Mouse (Mus musculus) natural killer cell, adult 2 months (primary cell): Measurements from ENCODE around the gene Pgbd5.
A peak's percentile ranks its signal among the peaks of the same experiment; 100 is the strongest.

ENCODE experiments used
- DNase-seq, 2 experiments: peaks; one replicate each; pipeline ENCODE4 v3.0.0; 2022; ENCODE audit warnings: low spot score in 2 of 2

The Pgbd5 gene

DNA sequence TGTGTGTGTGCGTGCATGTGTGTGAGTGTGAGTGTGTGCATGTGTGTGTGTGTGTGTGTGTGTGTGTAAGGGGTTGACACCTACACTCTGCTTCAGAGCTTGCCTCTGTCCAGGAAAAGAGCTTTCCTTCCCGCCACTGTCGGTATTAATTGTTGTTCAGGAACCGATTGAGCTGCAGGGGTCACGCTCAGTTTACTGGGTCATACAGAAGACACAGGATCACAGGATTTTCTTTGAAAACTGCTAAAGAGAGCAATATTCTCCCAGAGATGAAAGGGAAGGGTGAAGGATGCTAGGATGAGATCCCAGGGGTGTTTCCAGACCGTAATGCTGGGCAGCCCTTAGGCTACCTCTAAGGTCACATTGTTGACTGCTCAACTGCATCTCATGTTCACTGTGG, at the start of gene Pgbd5:
Pgbd5 (minus strand) TSS at position 101 of the 400 bp plus-strand sequence.
- no peak for DNase-seq

DNA sequence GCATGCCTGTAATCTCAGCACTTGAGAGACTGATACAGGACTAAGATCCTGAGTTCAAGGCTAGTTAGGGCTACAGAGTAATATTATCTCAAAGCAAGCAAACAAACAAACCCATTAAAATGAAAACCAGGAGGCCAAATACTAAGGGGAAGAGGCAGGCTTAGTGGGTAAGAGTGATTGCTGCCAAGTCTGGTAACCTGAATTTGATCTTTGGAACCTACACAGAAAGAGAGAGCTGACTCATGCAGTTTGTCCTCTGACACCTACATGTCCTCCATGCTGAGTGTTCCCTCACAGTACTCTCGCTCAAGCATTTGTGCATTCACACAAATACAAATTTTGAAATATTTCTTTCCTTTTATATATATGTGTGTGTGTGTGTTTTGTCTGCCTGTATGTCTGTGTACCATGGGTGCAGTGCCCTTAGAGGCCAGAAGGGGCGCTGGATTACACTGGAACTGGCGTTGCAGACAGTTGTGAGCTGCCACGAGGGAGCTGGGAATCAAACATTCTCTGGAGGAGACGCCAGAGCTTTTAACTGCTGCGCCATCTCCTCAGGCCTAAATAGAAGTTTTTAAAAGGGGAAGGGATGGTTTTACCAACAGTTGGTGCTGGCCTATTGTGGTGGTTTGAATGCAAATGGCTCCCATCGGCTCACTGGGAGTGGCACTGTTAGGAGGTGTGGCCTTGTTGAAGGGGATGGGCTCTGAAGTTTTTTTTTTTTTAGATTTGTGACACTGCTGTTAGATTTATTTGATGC, 44.1 kb upstream of the Pgbd5 start:
- no peak for DNase-seq

DNA sequence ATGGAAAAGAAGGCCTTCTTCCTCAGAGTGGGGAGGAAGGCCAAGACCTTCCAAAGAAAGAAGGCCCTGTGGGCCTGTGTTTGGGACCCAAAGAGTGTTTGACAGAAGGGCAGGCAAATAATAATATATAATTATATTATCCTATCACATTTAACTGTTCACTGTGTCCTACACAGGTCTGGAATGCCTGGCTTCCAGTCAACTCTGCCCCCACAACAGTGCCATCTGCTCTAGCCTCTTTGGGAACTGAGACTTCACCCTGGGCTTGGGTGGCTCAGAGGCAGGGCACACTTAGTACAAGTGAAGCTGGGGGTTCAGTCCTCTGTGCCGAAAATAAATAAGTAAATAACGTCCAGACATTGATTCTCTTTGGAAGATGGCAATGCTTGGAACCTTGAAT, 43.3 kb upstream of the Pgbd5 start:
- DNase-seq, result no peak

DNA sequence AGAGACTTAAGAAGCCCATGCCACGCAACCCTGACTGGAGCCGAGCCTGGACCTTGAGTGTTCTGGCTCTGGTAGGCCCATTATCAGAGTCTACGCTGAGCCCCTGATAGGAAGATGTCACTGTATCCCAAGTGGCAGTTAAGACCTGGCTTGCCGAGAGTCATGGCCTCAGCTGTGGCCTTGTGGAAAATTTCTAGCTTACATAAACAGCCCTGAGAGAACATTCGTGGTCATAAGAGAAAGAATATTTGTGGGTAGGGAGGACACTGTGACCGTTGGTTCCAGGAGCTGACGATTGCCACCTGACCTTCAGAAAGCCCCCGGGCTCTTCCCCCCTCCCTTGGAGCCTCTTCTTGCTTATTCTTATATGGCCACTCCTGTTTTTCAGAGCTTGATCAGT, 40.9 kb upstream of the Pgbd5 start:
- no peak for DNase-seq

DNA sequence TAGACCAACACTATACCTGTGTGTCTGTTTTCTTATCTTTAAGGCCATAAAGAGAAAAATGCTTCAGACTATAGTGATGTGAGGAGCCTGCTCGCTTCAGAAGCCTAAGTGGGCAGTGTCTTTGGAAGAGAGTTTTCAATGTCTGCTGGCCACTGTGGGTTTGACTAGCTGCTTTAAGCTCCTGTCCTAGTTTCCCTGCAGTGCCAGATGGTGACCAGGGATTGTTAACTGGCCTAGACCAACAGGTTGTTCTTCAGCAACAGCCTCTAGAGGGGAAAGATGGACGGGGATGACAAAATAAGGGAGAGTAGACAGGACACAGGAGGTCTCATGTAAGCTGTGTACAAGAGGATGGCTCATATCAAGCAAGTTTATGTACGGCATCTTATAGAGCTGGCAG, 39.8 kb upstream of the Pgbd5 start:
- DNase-seq, result no peak

DNA sequence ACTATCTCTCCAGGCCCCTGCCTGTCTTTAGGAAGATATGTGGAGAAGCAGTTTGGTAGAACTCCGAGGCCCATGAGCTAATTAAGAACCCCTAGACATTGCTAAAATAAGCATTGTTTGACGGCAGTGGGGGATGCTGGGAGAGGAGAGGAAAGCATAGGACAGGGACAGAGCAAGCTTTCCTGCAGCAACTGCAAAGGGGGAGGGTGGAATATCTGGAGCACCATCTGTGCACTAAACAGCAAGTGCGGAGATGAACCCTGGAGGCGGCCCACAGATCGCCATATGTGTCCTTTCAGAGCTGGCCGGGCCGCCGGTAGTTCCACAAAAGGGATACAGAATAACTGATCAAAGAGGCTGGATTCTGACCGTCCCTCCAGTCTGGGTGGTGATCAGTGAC, 37.2 kb upstream of the Pgbd5 start:
- DNase-seq, result no peak

DNA sequence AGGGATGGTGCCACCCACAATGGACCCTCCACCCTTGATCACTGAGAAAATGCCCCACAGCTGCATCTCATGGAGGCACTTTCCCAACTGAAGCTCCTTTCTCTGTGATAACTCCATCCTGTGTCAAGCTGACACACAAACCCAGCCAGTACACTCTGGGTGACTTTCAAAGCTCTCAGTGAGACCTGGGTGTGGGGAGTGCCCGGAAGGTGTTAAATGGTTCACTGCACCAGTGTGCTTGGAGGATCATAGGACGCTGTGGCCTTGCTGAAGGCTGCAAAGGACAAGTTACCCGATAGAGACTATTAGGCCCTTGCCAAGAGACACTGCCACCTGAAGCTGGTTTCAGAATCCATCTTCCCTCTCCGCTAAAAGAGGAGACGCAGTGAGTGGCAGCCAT, 36.2 kb upstream of the Pgbd5 start:
- no peak for DNase-seq

DNA sequence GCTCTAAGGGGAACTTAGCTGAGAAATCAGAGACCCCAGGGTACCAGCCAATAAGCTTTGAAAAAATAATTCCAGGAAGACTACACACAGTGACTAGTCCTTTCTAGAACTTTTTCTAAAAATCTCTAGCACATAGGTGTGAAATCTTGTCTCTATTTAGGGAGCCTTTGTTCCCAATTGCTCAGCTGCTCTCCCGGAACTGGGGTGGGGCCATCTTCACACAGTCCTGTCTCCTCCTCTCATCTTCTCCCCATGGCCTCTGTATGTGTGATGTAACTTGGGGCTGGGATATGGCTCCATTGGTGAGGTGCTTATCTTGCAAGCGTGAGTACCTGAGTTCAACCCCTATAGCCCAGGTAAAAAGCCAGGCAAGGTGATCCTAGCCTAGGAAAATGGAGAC, 25.2 kb upstream of the Pgbd5 start:
- no peak for DNase-seq

DNA sequence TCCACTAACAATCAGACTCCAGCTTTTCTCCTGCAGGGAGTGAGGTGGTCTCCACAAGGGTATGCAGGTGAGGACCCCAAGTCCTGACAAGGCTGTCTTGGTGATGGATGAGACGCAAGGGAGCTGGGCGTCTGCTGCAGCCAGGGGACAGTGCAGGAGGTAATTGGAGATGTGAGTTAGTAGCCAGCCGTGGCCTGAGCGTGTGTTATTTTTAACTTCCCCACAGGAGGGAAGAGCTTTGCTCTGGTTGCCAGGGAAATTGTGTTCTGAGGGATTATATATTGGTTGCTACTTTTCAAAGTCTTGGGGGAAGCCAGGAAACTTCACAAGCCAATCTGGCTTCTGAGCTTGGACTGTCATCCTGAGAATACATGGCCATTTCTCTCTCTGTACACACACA, 23.7 kb upstream of the Pgbd5 start:
- no peak for DNase-seq

DNA sequence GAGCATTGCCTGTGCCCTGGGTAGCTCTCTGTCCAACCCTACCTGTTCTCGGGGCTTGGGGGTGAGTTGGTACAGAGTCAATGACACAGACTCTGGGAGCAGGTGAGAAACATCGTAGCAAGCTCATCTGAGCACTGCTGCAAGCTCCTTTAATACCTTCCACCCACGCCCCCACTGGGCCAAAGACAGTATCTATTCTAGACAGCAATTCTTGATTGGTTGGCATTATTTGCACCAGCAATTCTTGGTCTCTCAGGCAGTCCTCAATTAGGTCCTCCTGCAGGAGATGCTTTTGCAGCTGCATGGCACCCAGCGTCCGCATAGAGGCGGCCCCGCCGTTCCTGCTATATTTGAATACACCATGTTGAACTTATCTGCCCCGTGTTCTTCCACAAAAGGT, 22.7 kb upstream of the Pgbd5 start:
- DNase-seq, result no peak

DNA sequence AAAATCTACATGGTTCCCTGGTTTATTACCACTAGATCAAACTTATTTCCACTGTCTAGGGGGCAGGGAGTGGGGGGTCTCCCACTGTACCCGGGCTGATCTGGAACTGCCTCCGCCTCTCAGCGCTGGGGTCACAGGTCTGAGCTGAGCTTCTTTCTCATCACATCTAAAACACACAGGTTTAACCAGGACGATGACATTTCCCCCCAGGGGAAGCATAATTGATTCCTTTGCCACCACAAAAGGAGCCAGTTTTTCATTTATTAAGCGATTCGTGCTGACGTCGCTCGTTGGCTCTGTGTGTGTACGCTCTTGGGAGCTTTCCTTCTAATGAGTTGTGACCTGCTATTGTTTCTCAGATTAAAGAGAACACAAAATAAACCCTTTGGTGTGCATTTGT, 21.6 kb upstream of the Pgbd5 start:
- no peak for DNase-seq

DNA sequence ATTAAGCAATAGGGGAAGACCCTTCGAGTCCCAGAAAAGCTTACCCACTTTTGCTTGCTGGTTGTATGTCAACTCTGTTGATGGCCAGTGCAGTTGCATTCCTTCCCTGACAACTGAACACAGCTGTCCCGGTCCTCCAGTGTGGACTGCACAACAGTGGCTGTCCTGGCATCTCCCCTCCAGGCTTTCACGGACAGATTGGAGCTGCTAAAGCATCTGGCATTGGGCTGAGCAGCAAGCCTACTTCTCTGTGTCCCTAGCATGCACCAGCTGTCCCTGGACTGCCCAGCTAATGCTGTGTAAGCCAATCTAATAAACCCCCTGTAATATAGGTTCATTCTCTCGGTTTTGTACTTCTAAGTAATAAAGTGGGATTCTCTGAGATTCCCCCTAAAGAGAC, 21.2 kb upstream of the Pgbd5 start:
- no peak for DNase-seq

DNA sequence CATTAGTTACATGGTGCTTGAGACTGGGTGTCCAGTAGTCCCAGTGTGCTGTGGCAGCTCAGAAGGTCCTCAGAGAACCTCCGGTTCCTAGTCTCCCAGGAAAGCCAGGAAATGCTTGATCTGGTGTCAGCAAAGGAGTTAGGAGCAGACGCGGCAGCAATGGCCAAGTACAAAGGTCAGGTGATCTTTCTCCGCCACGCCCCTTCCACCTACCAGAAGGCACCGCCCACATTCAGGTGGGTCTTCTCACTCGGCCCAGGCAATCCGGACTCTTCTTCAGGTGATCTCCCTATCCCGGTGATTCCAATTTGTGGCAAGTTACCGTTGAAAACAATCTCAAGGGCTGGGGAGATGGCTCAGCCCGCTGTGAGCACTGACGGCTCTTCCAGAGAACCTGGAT, 20.2 kb upstream of the Pgbd5 start:
- DNase-seq, result no peak

DNA sequence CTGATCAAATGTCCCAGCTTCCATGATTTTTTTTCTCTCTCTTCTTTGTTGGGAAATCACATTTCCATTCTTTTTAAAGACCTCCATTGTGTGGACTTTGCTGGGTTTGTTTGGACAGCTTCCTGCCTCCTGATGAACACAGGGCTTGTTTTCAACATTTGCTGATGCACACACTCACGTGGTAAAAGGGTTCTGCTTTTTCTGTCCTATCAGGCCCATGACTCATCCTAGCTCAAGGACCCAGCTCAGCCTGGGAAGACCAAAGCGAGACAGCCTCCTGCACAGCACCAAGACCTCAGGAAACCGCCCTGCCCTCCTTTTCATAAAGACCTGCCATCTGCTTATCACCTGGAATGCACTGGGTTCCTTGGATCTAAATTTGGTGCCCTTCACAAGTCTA, 15.9 kb upstream of the Pgbd5 start:
- no peak for DNase-seq

DNA sequence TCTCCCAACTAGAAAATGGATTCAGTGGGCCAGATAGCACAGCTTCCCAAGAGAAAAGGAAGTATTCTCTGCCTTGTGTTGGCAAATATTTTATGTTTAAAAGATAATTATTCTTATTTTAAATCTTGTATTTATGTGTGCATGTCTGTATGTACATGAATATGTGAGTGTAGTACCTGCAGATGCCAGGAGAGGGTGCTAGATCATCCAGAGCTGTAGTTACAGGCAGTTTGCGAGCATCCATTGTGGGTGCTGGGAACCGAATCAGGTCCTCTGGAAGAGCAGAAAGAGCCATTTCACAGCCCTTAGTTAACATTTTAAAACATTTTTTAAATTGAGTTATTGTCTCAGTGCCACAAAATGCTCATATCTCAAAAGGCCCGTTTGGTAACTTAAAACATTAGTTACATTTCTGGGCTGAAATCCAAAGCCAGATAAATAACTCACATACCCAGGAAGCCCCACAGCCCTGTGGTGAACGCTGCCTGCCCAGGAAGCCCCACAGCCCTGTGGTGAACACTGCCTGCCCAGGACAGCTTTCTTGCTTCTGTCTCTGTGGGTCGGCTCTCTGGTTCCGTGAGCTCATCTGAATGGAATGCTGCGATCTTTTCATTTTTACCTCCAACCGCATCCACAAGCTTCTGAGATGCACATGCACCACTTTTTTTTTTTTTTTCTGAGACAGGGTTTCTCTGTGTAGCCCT, 10.9 kb upstream of the Pgbd5 start:
- no peak for DNase-seq

DNA sequence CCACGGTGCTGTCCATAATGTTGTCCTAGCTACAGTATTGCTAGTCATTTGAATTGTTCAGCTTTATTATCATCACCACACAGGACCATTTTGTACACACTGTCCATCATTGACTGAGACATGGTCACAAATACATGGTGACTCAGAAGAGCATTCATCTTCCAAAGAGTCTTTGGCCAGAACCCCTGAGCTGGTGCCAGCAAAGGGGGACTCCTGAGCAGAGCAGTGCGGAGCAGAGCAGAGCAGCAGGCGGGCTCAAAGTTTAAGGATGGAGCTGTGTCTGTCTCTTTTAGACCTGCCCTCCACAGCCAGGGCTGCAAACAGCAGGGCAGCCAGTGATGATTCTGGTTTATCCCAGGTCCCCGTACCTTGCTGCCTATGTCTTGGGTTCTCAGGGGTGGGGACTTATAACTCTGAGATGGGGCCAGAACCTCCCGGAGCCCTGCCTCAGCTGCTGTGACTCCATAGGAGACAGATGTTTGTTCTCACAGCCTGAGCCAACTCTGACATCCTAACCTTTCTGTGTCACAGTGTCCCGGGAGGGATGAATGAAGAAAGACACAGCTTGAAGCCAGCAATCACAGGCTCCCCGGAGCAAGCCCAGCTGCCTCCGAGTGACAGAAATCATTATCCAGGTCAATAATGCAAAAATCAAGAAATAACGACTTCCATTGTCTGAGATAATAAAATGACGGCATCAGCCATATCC, 9.7 kb upstream of the Pgbd5 start:
- no peak for DNase-seq

DNA sequence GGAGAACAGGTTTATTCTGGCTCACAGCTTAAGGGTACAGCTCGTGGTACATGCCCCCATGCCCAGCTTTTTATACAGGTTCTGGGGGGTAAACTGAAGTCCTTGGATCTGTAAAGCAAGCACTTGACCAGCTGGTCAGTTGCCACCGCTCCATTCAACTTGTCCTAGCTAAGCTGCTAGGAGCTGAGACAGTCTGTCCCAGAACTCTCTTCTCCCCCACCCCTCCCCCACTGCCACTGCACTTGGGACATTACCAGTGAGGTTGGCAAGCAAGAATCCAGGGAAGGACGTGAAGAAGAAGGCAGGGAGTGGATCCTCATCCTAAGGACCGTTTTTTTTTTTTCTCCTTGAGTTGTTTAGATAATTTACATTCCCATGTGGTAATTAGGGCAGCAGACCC, 2.7 kb downstream of the Pgbd5 start:
- no peak for DNase-seq

DNA sequence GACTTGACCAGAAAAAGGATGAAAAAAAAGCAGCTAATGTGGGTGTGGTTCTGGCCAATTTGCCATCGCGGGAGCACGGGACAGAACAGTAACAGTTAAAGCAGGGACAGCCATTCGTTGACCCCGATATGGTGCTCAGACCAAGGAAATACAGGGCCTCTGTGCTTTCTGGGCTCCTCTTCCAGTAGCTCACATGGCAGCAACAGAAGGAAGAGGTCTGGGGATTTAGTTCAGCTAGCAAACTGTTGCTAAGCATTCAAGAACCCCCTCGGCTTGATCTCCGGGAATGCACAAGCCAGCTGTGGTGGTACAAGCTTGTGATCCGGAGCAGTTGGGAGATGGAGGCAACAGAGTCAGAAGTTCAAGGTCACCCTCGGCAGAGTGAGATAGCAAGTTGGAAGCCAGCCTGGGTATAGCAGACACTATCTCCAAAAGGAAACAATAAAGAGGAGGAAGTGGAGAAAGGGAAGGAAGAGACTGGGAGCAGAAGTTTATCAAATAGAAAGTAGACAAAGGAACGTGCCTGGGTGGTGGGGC, 3.7 kb downstream of the Pgbd5 start:
- DNase-seq, result no peak

DNA sequence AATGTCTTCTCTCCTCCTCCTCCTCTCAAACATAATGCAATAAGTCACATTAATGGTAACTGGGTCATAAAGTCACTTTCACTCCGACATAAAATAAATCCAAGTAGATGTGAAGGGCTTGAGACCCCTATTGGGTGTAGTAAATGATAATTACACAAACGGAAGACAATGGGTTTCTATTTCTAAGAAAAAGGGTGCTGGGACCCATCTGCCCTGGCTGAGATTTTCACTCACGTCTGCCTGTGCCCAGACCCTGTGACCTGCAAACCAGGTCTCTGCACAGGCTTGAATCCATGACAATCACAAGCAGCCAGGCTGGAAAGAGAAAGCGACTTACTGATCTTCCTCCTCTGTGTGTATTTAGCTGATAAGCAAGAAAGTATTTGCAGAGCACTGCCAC, 4.3 kb downstream of the Pgbd5 start:
- DNase-seq, result no peak

DNA sequence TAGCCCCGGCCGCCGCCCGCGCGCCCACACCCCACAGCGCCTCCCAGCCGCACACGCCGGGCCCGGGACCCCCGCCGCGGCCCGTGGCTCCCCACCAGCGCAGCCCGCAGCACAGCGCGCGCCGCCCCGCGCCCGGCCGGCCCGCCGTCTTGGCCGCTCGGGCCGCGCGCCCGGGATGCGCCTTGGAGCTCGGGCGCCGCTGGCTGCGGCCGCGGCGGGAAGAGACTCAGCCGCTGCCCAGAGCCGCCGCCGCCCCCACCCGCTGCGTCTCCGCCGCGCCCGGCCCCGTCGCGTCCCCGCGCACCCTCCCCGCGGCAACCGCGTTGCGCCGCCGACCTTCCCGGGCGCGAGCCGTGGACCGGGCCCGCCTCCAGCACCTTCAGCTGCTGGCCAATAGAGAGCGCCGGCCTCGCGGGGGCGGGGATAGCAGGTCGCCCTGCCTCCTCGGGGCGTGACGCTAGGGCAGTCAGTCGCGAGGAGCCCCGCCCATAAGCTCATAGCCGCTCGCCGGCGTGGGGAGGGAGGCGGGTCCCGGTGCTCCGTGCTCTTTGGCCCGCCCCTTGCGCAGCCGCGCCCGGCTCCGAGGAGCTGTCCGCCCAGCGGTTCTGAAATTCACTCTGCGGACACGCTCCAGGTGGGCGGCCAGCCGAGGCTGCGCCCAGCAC, 5.2 kb downstream of the Pgbd5 start:
- DNase-seq, result peak; percentile 60 to 71

DNA sequence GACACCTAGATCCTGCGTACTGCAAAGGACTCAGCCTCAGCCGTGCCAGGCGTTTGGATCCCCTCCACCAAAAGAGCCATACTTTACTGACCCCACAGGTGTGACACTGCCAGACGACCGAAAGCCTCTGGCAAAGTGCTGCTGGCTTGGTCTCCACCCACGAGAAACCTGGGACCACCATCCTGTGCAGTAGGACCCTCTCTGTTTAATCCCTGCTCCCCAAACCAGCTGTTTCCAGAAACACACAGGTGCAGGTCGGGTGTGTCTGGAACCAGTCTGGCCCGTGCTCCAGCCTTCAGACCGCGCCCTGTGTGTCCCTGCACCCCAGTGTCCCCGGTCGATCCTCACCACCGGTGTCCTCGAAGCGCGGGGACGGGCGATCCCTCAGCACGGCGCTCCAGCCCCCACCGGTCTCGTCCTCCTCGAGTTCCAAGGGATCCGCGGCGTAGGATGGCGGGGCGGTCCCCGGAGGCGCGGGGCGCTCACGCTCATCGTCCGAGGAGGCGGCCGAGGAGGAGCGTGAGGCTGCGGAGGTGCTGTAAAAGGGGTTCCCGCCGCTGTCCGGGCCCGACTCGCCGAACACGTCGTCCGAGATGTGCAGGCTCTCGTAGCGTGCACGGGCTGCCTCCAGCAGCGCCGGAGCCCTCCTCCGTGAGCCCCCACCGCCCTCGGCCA, 5.9 kb downstream of the Pgbd5 start:
- no peak for DNase-seq

DNA sequence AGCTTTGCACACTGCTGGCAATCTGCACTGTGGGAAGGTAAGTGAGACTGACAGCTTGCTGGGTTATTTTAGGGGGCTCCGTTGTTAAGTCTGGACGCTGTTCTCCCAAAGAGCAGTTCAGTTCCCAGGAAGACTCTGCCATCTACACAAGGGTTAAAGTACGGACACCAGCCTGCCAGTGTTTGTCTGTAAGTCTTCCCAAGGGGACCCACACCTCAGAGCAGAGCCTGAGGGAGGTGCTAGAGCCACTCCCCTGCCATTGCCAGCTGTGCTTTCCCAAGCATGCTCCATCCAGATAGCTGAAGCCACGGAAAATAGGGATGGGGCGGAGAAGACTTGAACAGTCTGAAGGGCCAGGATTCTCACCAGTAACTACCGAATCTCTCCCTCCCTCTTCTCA, 8.6 kb downstream of the Pgbd5 start:
- DNase-seq, result no peak
